Mouse (Mus musculus) MEL (cell line): ENCODE measurements around the gene Usp53. TPM values are rescaled to one million over a fixed set of nuclear protein-coding genes. Genes with fewer than 3 reads are reported as not detected.

Experiments used
- DNase-seq: peaks from one replicate; pipeline ENCODE4 v3.0.0; 2011; ENCODE audit warnings: low read depth, low spot score
- H3K27ac ChIP-seq: 2 replicates; pipeline ENCODE4 v1.5.1; 2012; ENCODE audit warnings: low read depth, mild to moderate bottlenecking, control low read depth, low read length, moderate library complexity; ENCODE audit not compliant: control insufficient read depth
- H3K27me3 ChIP-seq, 2 experiments: fragments of 150-350 bp in 1 of 2; sonication (generic) in 1 of 2; 2 replicates each; pipeline ENCODE4 v1.6.1; 2012; ENCODE audit warnings: low read length in 2 of 2, mild to moderate bottlenecking in 2 of 2, improper control_type of control experiment in 1 of 2, moderate library complexity in 1 of 2; ENCODE audit not compliant: insufficient read depth in 2 of 2, control insufficient read depth in 1 of 2
- H3K36me3 ChIP-seq, 2 experiments: 2 replicates each; pipeline ENCODE4 v1.6.1; 2012 to 2014; ENCODE audit warnings: low read length in 2 of 2, improper control_type of control experiment in 1 of 2, inconsistent platforms in 1 of 2, mild to moderate bottlenecking in 1 of 2; ENCODE audit not compliant: insufficient read depth in 2 of 2, control insufficient read depth in 1 of 2
- H3K4me1 ChIP-seq, 2 experiments: fragments of 150-350 bp in 1 of 2; sonication (generic) in 1 of 2; 2 replicates each; pipeline ENCODE4 v1.6.1; 2012; ENCODE audit warnings: low read length in 2 of 2, improper control_type of control experiment in 1 of 2, mild to moderate bottlenecking in 1 of 2; ENCODE audit not compliant: insufficient read depth in 2 of 2, control insufficient read depth in 1 of 2
- H3K4me3 ChIP-seq, 2 experiments: fragments of 150-350 bp in 1 of 2; sonication (generic) in 1 of 2; 2 replicates each; pipeline ENCODE4 v1.5.1; 2012; ENCODE audit warnings: low read depth in 2 of 2, low read length in 2 of 2, mild to moderate bottlenecking in 2 of 2, moderate library complexity in 2 of 2, control low read depth in 1 of 2, improper control_type of control experiment in 1 of 2; ENCODE audit not compliant: control insufficient read depth in 1 of 2, insufficient read depth in 1 of 2
- H3K79me2 ChIP-seq: 2 replicates; pipeline ENCODE4 v1.6.1; 2012; ENCODE audit warnings: mild to moderate bottlenecking, low read length, moderate library complexity; ENCODE audit not compliant: control insufficient read depth, poor library complexity, insufficient read depth
- H3K9ac ChIP-seq: 2 replicates; pipeline ENCODE4 v1.6.1; 2012; ENCODE audit warnings: low read depth, mild to moderate bottlenecking, control low read depth, low read length, moderate library complexity; ENCODE audit not compliant: control insufficient read depth, poor library complexity, severe bottlenecking
- H3K9me3 ChIP-seq: fragments of 150-350 bp; sonication (generic); replicated peaks from 2 replicates; pipeline ENCODE4 v1.6.1; 2012; ENCODE audit warnings: mild to moderate bottlenecking, low read length, improper control_type of control experiment, moderate library complexity; ENCODE audit not compliant: insufficient read depth
- BHLHE40 ChIP-seq: IDR thresholded peaks from 2 replicates; pipeline ENCODE4 v1.6.1; 2012; ENCODE audit warnings: low read depth, mild to moderate bottlenecking, inconsistent platforms, low read length, improper control_type of control experiment, borderline replicate concordance
- CTCF ChIP-seq, 3 experiments: IDR thresholded peaks in 2 of 3; conservative IDR thresholded peaks in 1 of 3; 2 replicates each; pipeline ENCODE4 v1.5.1; 2011 to 2012; ENCODE audit warnings: low read length in 3 of 3, low read depth in 2 of 3, mild to moderate bottlenecking in 2 of 3, improper control_type of control experiment in 1 of 3, inconsistent platforms in 1 of 3, mixed read lengths in 1 of 3, moderate library complexity in 1 of 3; ENCODE audit not compliant: control insufficient read depth in 1 of 3, insufficient read depth in 1 of 3, poor library complexity in 1 of 3, severe bottlenecking in 1 of 3
- E2F4 ChIP-seq: IDR thresholded peaks from 2 replicates; pipeline ENCODE4 v1.6.1; 2011; ENCODE audit warnings: low read depth, low read length, improper control_type of control experiment, borderline replicate concordance
- ELF1 ChIP-seq: IDR thresholded peaks from 2 replicates; pipeline ENCODE4 v1.6.1; 2014; ENCODE audit warnings: low read depth, mild to moderate bottlenecking, inconsistent platforms, low read length, improper control_type of control experiment, moderate library complexity
- EP300 ChIP-seq, 2 experiments: IDR thresholded peaks; 2 replicates each; pipeline ENCODE4 v1.6.1; 2011; ENCODE audit warnings: improper control_type of control experiment in 2 of 2, low read length in 2 of 2, low read depth in 1 of 2, mild to moderate bottlenecking in 1 of 2
- ETS1 ChIP-seq: IDR thresholded peaks from 2 replicates; pipeline ENCODE4 v1.6.1; 2012; ENCODE audit warnings: low read depth, mild to moderate bottlenecking, inconsistent platforms, low read length, improper control_type of control experiment, moderate library complexity
- GABPA ChIP-seq: IDR thresholded peaks from 2 replicates; pipeline ENCODE4 v1.6.1; 2012; ENCODE audit warnings: low read depth, mild to moderate bottlenecking, inconsistent platforms, low read length, improper control_type of control experiment, moderate library complexity
- GATA1 ChIP-seq: IDR thresholded peaks from 2 replicates; pipeline ENCODE4 v1.6.1; 2011; ENCODE audit warnings: low read depth, low read length, improper control_type of control experiment
- HCFC1 ChIP-seq: IDR thresholded peaks from 2 replicates; pipeline ENCODE4 v1.6.1; 2012; ENCODE audit warnings: low read depth, mild to moderate bottlenecking, inconsistent platforms, low read length, improper control_type of control experiment, moderate library complexity
- MAZ ChIP-seq: IDR thresholded peaks from 2 replicates; pipeline ENCODE4 v1.6.1; 2012; ENCODE audit warnings: low read depth, mild to moderate bottlenecking, inconsistent platforms, low read length, improper control_type of control experiment
- MEF2A ChIP-seq: IDR thresholded peaks from 2 replicates; pipeline ENCODE4 v1.6.1; 2014; ENCODE audit warnings: low read depth, mild to moderate bottlenecking, inconsistent platforms, low read length, improper control_type of control experiment; ENCODE audit not compliant: poor library complexity, insufficient replicate concordance, severe bottlenecking; ENCODE audit errors: extremely low read depth
- MXI1 ChIP-seq: IDR thresholded peaks from 2 replicates; pipeline ENCODE4 v1.6.1; 2011; ENCODE audit warnings: mild to moderate bottlenecking, low read depth, low read length, improper control_type of control experiment
- MYC ChIP-seq: IDR thresholded peaks from 2 replicates; pipeline ENCODE4 v1.6.1; 2011; ENCODE audit warnings: low read depth, mild to moderate bottlenecking, low read length, improper control_type of control experiment, moderate library complexity
- NELFE ChIP-seq: IDR thresholded peaks from 2 replicates; pipeline ENCODE4 v1.6.1; 2011; ENCODE audit warnings: low read depth, low read length, improper control_type of control experiment
- POLR2A ChIP-seq, 2 experiments: IDR thresholded peaks; 2 replicates each; pipeline ENCODE4 v1.6.1; 2011 to 2012; ENCODE audit warnings: low read length in 2 of 2, mild to moderate bottlenecking in 2 of 2, control low read depth in 1 of 2, improper control_type of control experiment in 1 of 2, low read depth in 1 of 2, moderate library complexity in 1 of 2; ENCODE audit not compliant: control insufficient read depth in 1 of 2, insufficient read depth in 1 of 2, poor library complexity in 1 of 2
- POLR2AphosphoS5 ChIP-seq: IDR thresholded peaks from 2 replicates; pipeline ENCODE4 v1.6.1; 2012; ENCODE audit warnings: low read depth, borderline replicate concordance, mild to moderate bottlenecking, inconsistent platforms, low read length, moderate library complexity, mixed read lengths
- RCOR1 ChIP-seq: IDR thresholded peaks from 2 replicates; pipeline ENCODE4 v1.6.1; 2012; ENCODE audit warnings: low read depth, mild to moderate bottlenecking, inconsistent platforms, low read length, improper control_type of control experiment
- SIN3A ChIP-seq: IDR thresholded peaks from 2 replicates; pipeline ENCODE4 v1.6.1; 2012; ENCODE audit warnings: low read length, improper control_type of control experiment, inconsistent platforms
- TAL1 ChIP-seq: IDR thresholded peaks from 2 replicates; pipeline ENCODE4 v1.6.1; 2012; ENCODE audit warnings: mild to moderate bottlenecking, inconsistent platforms, low read length, moderate library complexity, mixed read lengths
- TBP ChIP-seq: IDR thresholded peaks from 2 replicates; pipeline ENCODE4 v1.8.0; 2011; ENCODE audit warnings: low read depth, low read length, improper control_type of control experiment
- TCF12 ChIP-seq: IDR thresholded peaks from 2 replicates; pipeline ENCODE4 v1.6.1; 2014; ENCODE audit warnings: low read depth, mild to moderate bottlenecking, inconsistent platforms, low read length, improper control_type of control experiment, moderate library complexity
- UBTF ChIP-seq: IDR thresholded peaks from 2 replicates; pipeline ENCODE4 v1.6.1; 2012; ENCODE audit warnings: low read depth, mild to moderate bottlenecking, inconsistent platforms, low read length, improper control_type of control experiment, moderate library complexity, borderline replicate concordance; ENCODE audit not compliant: insufficient read depth
- USF1 ChIP-seq: IDR thresholded peaks from 2 replicates; pipeline ENCODE4 v1.6.1; 2014; ENCODE audit warnings: low read depth, mild to moderate bottlenecking, inconsistent platforms, low read length, improper control_type of control experiment, moderate library complexity
- ZC3H11A ChIP-seq: IDR thresholded peaks from 2 replicates; pipeline ENCODE4 v1.6.1; 2012; ENCODE audit warnings: low read depth, mild to moderate bottlenecking, inconsistent platforms, low read length, improper control_type of control experiment
- ZMIZ1 ChIP-seq: IDR thresholded peaks from 2 replicates; pipeline ENCODE4 v1.6.1; 2012; ENCODE audit warnings: low read depth, mild to moderate bottlenecking, inconsistent platforms, low read length, improper control_type of control experiment, moderate library complexity
- ZNF384 ChIP-seq: IDR thresholded peaks from 2 replicates; pipeline ENCODE4 v1.6.1; 2012; ENCODE audit warnings: low read depth, mild to moderate bottlenecking, inconsistent platforms, low read length, improper control_type of control experiment
- polyA plus RNA-seq, 2 experiments: library from polyadenylated mRNA; stranded (reverse) in 1 of 2; unstranded in 1 of 2; fragments of >175 nt in 1 of 2; fragments of >200 nt in 1 of 2; gene quantifications; 2 replicates each; pipeline versions ENCODE4 v1.2.1 to v1.2.4; 2012; ENCODE audit warnings: low replicate concordance in 2 of 2, low read depth in 1 of 2; ENCODE audit not compliant: insufficient read length in 2 of 2, insufficient read depth in 1 of 2, missing spikeins in 1 of 2
- total RNA-seq: library from RNA; depleted of rRNA; stranded (reverse); fragments of 300-350 nt; gene quantifications from 2 replicates; pipeline ENCODE4 v1.2.3, GENCODE M21; 2012

Usp53 gene
- total and polyA plus RNA-seq, 3 experiments = 2.0 to 2.7 TPM; not detected in 1

- no peaks in the 10 kb centered on the region for H3K4me1 ChIP-seq
- no peak overlapping the region for H3K27ac ChIP-seq
- no peaks in the 10 kb centered on the region for H3K79me2 ChIP-seq
- H3K4me3 ChIP-seq = no peak overlapping the region
- no peak overlapping the region for H3K9ac ChIP-seq
- no peak for TF ChIP-seq ZC3H11A
- no peak for TF ChIP-seq ZMIZ1
- TF ChIP-seq ETS1 = no peak
- no peak for TF ChIP-seq RCOR1
- TF ChIP-seq TBP = no peak
- no peak for TF ChIP-seq MXI1
- no peak for TF ChIP-seq MAZ
- TF ChIP-seq E2F4 = no peak
- TF ChIP-seq TAL1 = no peak
- no peak for TF ChIP-seq MYC
- no peak for TF ChIP-seq USF1
- no peak for TF ChIP-seq ELF1
- no peak for TF ChIP-seq NELFE
- H3K36me3 ChIP-seq = no peaks in the 10 kb centered on the region
- H3K27me3 ChIP-seq = no peaks in the 10 kb centered on the region; a peak in 1 of 4 replicates
- DNase-seq = peak; percentile 42
- no peaks in the 10 kb centered on the region for H3K9me3 ChIP-seq
These were observed 95.9 kb downstream of the Usp53 start for GRCm38 (mm10) chr3:122888371-122888819.

GRCm38 (mm10) chr3:122887505-122888301 lies 96.6 kb downstream of the Usp53 start:
- H3K27me3 ChIP-seq = no peaks in the 10 kb centered on the region; a peak in 1 of 4 replicates
- H3K4me1 ChIP-seq = no peaks in the 10 kb centered on the region
- H3K27ac ChIP-seq = no peak overlapping the region
- no peak for DNase-seq
- no peaks in the 10 kb centered on the region for H3K9me3 ChIP-seq
- H3K36me3 ChIP-seq = no peaks in the 10 kb centered on the region
- no peak overlapping the region for H3K4me3 ChIP-seq
- no peak overlapping the region for H3K9ac ChIP-seq
- TF ChIP-seq BHLHE40 (no peak), POLR2AphosphoS5 (no peak), ETS1 (no peak), HCFC1 (no peak), ZMIZ1 (no peak), MEF2A (no peak), TBP (no peak), TCF12 (no peak), E2F4 (no peak), RCOR1 (no peak), ZNF384 (no peak), POLR2A (IDR thresholded peaks at IDR 0.05; ENCODE audit: control insufficient read depth in 1 of 2, insufficient read depth in 1 of 2, low read depth in 1 of 2, low read length in 2 of 2, poor library complexity in 1 of 2) (no peak), UBTF (no peak), GATA1 (no peak), MXI1 (no peak), CTCF (IDR thresholded peaks at IDR 0.05 in 2 of 3, conservative IDR thresholded peaks at IDR 0.05 in 1 of 3; ENCODE audit: control insufficient read depth in 1 of 3, insufficient read depth in 1 of 3, low read depth in 2 of 3, low read length in 3 of 3, poor library complexity in 1 of 3, severe bottlenecking in 1 of 3) (no peak), EP300 (IDR thresholded peaks at IDR 0.05; ENCODE audit: low read depth in 1 of 2, low read length in 2 of 2) (no peak), GABPA (no peak), SIN3A (no peak), MYC (no peak)
- H3K79me2 ChIP-seq = no peaks in the 10 kb centered on the region
